Mouse (Mus musculus) 3134 (cell line): Measurements from ENCODE around the gene Ifi44.

ENCODE experiments used
- DNase-seq: peaks from one replicate; pipeline ENCODE4 v3.0.0-alpha.2; 2011; ENCODE audit warnings: low spot score; ENCODE audit not compliant: insufficient read length; ENCODE audit errors: extremely low read depth

The Ifi44 gene

DNA sequence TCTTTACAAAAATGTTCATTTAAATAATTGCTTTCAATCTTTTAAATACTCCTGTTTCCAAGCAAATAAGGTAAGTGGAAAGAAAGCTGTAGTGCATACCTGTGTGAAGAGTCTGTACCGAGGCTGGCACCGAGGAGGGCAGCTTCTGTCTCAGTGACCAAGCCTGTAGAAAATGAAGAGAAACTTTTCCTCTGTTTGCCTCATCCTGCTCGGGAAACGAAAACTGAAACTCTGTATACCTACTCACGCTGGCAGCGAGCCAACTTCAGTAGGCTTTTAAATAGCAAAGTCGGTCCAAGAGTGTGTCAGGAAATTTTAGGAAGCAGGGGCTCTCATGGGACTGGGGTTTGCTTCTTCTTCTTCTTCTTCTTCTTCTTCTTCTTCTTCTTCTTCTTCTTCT lies at the start of gene Ifi44:
TSS of gene Ifi44 (minus strand) at position 224 of the 400 bp plus-strand sequence.
- no peak for DNase-seq

- no peak for DNase-seq
These were observed 38.9 kb upstream of the Ifi44 start for GRCm38 (mm10) chr3:151788622-151789021.

GRCm38 (mm10) chr3:151775089-151775488 lies 25.3 kb upstream of the Ifi44 start:
- DNase-seq: no peak

DNA sequence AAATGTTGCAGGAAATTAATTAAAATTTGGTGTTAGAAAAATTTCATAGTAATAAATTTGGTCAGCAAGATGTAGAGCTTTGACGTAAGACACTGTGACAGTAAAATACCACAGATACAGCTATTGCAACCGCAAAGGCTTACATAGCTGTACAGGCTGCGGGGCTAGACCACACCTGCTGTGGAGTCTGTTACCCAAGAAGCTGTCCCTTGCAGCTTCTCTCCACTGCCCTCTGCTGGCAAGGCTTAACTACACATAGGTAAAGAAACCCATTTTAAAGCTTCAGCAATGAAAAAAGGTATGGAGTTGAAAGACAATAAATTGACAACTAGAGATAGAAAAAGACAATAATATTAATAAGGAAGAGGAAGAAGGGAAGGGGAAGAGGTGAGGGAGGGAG lies 21.3 kb upstream of the Ifi44 start:
- DNase-seq: no peak

GRCm38 (mm10) chr3:151748514-151748913 lies 1.2 kb downstream of the Ifi44 start:
- DNase-seq: no peak

GRCm38 (mm10) chr3:151746058-151746457 lies 3.7 kb downstream of the Ifi44 start:
- no peak for DNase-seq

GRCm38 (mm10) chr3:151742223-151742622 lies 7.5 kb downstream of the Ifi44 start:
- no peak for DNase-seq

DNA sequence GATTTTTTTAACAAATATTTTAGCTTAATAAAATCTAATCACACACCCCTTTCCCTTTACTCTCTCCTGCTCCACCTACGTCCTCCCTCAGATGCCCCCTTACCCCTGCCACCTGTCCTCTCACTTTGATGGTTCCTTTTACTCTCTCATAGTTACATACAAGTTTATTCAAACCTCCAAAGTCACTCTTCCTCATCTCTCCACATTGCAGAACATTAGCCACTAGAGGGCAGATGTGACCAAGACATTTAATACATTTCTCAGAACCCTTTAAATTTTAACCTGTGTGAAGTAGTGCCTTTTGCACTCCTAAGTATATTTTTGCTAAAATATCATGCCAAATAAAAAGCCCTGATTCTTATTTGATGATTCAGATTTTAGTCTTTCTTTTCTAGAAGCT lies 33.5 kb downstream of the Ifi44 start:
- DNase-seq: no peak

DNA sequence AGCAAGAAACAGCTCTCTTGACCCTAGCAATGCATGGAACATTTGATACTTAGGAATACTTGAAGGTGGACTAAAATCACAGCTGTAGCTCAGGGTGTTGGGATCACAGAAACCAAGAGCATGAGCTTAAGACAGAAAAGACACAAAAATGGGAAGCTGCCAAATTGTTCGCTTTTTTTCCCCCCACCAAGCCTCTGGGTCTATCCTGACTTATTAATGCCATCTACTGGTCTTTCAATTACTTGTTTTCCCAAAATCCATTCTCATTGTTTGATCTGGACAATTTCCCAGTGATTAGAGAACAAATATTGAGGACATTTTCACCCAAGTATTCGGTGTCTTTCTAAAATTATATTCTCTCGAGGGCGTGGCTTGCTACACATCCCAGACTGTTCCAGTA lies 42.4 kb downstream of the Ifi44 start:
- DNase-seq: no peak
